Mouse (Mus musculus): ENCODE results near the gene Xxylt1.

DNA sequence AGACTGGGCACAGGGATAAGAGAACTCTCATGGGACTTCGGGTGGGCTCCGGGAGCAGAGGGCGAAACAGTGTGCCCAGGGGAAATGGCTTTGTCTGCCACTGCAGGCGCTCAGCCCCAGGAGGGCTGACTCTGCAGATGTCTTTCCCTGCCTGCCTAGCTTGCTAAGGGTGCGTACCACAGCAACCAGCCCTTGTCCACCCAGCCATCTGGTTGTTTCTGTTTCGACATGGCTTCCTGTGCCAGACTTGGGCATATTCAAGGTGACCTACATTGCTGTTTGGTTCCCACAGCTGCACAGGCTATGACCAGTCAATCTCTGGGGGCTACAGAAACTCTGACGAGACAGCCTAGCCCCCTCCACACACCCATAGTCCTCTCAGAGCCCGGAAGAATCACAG is 118.7 kb downstream of the Xxylt1 start:
- TF ChIP-seq CTCF (IDR thresholded peaks at IDR 0.05; ENCODE audit: borderline replicate concordance, insufficient read depth, low read depth, low read length) (no peak), POLR2A (IDR thresholded peaks at IDR 0.05; ENCODE audit: borderline replicate concordance, insufficient read depth, low read length) (no peak)
